In genomic region chr1:127735356-127735755, GRCm38 (mm10) we compare ENCODE assay signal across 20 mouse cellular contexts. TPM values are rescaled to one million over a fixed set of nuclear protein-coding genes. Genes with fewer than 3 reads are reported as not detected.
DNase-seq lines count a peak whose midpoint lies in the region; ATAC-seq and TF ChIP-seq lines count a peak whose summit lies in the region.
"Had no signal": no experiment of that assay in that cellular context is flagged by ENCODE, and none has a peak within 500 bp of the region (broad histone marks: within the 10 kb centered on the region; RNA-seq: fewer than 3 reads in every experiment).

No protein-coding gene starts in this region.

- H3K27ac ChIP-seq in kidney, adult 2 months (ENCODE audit: insufficient read depth, low read depth, low read length) = peak overlapping the region; percentile 69
- H3K27ac ChIP-seq in lung, postnatal 0 days (ENCODE audit: low read length) = no peak overlapping the region
- 0 out of 2 replicates have a peak overlapping the region, but pooled peaks have one; percentile 25 for H3K27ac ChIP-seq in kidney, embryonic 16.5 days (ENCODE audit: low read length)
- H3K27ac ChIP-seq: embryonic facial prominence, embryonic 10.5 days; forebrain, embryonic 13.5 days; hindbrain, embryonic 10.5 days had no signal

- TF ChIP-seq EP300 in lung, postnatal 0 days (IDR thresholded peaks at IDR 0.05) = no peak

- no peaks in the 10 kb centered on the region for H3K27me3 ChIP-seq in kidney, adult 2 months (replicated peaks; ENCODE audit: control insufficient read depth, insufficient read depth, low read length)
- no peaks in the 10 kb centered on the region for H3K27me3 ChIP-seq in lung, postnatal 0 days (replicated peaks; ENCODE audit: insufficient read depth, low read length)
- H3K27me3 ChIP-seq in kidney, embryonic 16.5 days (ENCODE audit: insufficient read depth, low read length) = no peaks in the 10 kb centered on the region
- H3K27me3 ChIP-seq: forebrain, embryonic 13.5 days; heart, embryonic 12.5 days had no signal

- peaks cover 10% of the 10 kb centered on the region; the same call in 1 of the 2 replicates for H3K4me1 ChIP-seq in kidney, adult 2 months (ENCODE audit: control insufficient read depth, insufficient read depth, low read length)
- no peaks in the 10 kb centered on the region for H3K4me1 ChIP-seq in lung, postnatal 0 days (ENCODE audit: insufficient read depth, low read depth, low read length)
- no peaks in the 10 kb centered on the region for H3K4me1 ChIP-seq in kidney, embryonic 16.5 days (ENCODE audit: insufficient read depth, low read length)
- H3K4me1 ChIP-seq: forebrain, embryonic 13.5 days had no signal

- ATAC-seq in lung, postnatal 0 days = no peak
- ATAC-seq in kidney, embryonic 16.5 days (ENCODE audit: low FRiP score, low TSS enrichment) = peak; percentile 42; the same call in 1 of the 2 replicates
- ATAC-seq: CD4-positive, CD25-positive, alpha-beta regulatory T cell, adult 4 months; forebrain, embryonic 13.5 days; forebrain, postnatal 0 days had no signal

- no peak overlapping the region for H3K4me3 ChIP-seq in kidney, adult 2 months (ENCODE audit: insufficient read depth, low read depth, low read length)
- no peak overlapping the region for H3K4me3 ChIP-seq in lung, postnatal 0 days (ENCODE audit: low read depth, low read length)
- H3K4me3 ChIP-seq in kidney, embryonic 16.5 days (ENCODE audit: low read length) = no peak overlapping the region
- H3K4me3 ChIP-seq: embryonic facial prominence, embryonic 10.5 days; forebrain, embryonic 13.5 days; heart, embryonic 12.5 days; hindbrain, embryonic 10.5 days had no signal

- no peaks in the 10 kb centered on the region for H3K9me3 ChIP-seq in lung, postnatal 0 days (ENCODE audit: low read length)
- H3K9me3 ChIP-seq in kidney, embryonic 16.5 days (ENCODE audit: low read length) = no peaks in the 10 kb centered on the region
- H3K9me3 ChIP-seq: embryonic facial prominence, embryonic 10.5 days; forebrain, embryonic 13.5 days; G1E; heart, embryonic 12.5 days; hindbrain, embryonic 10.5 days had no signal

- H3K36me3 ChIP-seq in kidney, adult 2 months (ENCODE audit: control insufficient read depth, insufficient read depth, low read length) = no peaks in the 10 kb centered on the region
- no peaks in the 10 kb centered on the region for H3K36me3 ChIP-seq in lung, postnatal 0 days (ENCODE audit: insufficient read depth, low read length)
- H3K36me3 ChIP-seq in kidney, embryonic 16.5 days (ENCODE audit: insufficient read depth, low read length) = no peaks in the 10 kb centered on the region
- H3K36me3 ChIP-seq: embryonic facial prominence, embryonic 10.5 days; G1E; heart, embryonic 12.5 days; hindbrain, embryonic 10.5 days had no signal

- DNase-seq in kidney, adult 2 months = peak; percentile 84
- DNase-seq in kidney, postnatal 4 days = no peak
- DNase-seq in lung, postnatal 0 days (ENCODE audit: low spot score) = peak; percentile 33
- no peak for DNase-seq in lung, postnatal 25 days (ENCODE audit: low spot score)
- no peak for DNase-seq in retina, embryonic 14.5 days (ENCODE audit: low spot score)
- DNase-seq in thymus, postnatal 14 days = no peak
- DNase-seq: adrenal gland, adult 8-10 months; adrenal gland, postnatal 36 days; cerebellum, adult 2 months; cerebellum, postnatal 10 days; forebrain, postnatal 0 days; gastrocnemius, postnatal 14 days had no signal

- H3K9ac ChIP-seq in lung, postnatal 0 days (replicated peaks; ENCODE audit: low read depth) = no peak overlapping the region
- H3K9ac ChIP-seq in kidney, embryonic 16.5 days (replicated peaks; ENCODE audit: low read length) = no peak overlapping the region
- H3K9ac ChIP-seq: forebrain, embryonic 13.5 days; forebrain, postnatal 0 days; heart, embryonic 12.5 days had no signal

- TF ChIP-seq POLR2A in kidney, adult 2 months (IDR thresholded peaks at IDR 0.05; ENCODE audit: low read depth, low read length) = no peak

- no peak for TF ChIP-seq CTCF in kidney, adult 2 months (conservative IDR thresholded peaks at IDR 0.05; ENCODE audit: insufficient read depth, insufficient read length, low read depth, low read length)
- no peak for TF ChIP-seq CTCF in lung, postnatal 0 days (IDR thresholded peaks at IDR 0.05)

- 12% methylated on average over 3 of the region's 3 CpGs for WGBS in kidney, adult 2 months
- 23% methylated on average over 3 of the region's 3 CpGs for WGBS in lung, postnatal 0 days
- WGBS in kidney, embryonic 16.5 days = 18% methylated on average over 3 of the region's 3 CpGs

- H3K4me2 ChIP-seq in lung, postnatal 0 days (replicated peaks; ENCODE audit: low read depth, low read length) = no peak overlapping the region
- H3K4me2 ChIP-seq in kidney, embryonic 16.5 days (replicated peaks; ENCODE audit: low read depth, low read length) = no peak overlapping the region
- H3K4me2 ChIP-seq: forebrain, embryonic 13.5 days; heart, embryonic 12.5 days had no signal

RNA-seq across cellular contexts. Expression of gene Acmsd, which starts 6.1 kb away (rescaled TPM):
- 67.8 and 81.0 TPM in 2 replicates for polyA plus RNA-seq in kidney, adult 2 months (2012; rRNA removed)
- 0.21 and 0.44 TPM in 2 replicates for polyA plus RNA-seq in lung, postnatal 0 days (2015; fragmentation: Nextera tagmentation; extraction: Ambion mirVana)
- 2.0 and 3.2 TPM in 2 replicates for polyA plus RNA-seq in kidney, embryonic 16.5 days (2015; fragmentation: Nextera tagmentation; extraction: Ambion mirVana)
- polyA plus RNA-seq: forebrain, embryonic 13.5 days; forebrain, postnatal 0 days; gonadal fat pad, adult 2 months had no signal

RNA-seq across cellular contexts. Expression of gene Ccnt2, which starts 38.6 kb away (rescaled TPM):
- 12.7 and 14.7 TPM in 2 replicates for polyA plus RNA-seq in kidney, adult 2 months (2012; rRNA removed)
- polyA plus RNA-seq in lung, postnatal 0 days (2015; fragmentation: Nextera tagmentation; extraction: Ambion mirVana) = 43.7 and 54.7 TPM in 2 replicates
- polyA plus RNA-seq in kidney, embryonic 16.5 days (2015; fragmentation: Nextera tagmentation; extraction: Ambion mirVana) = 76.9 and 88.9 TPM in 2 replicates

RNA-seq across cellular contexts. Expression of gene Tmem163, which starts 56.0 kb away (rescaled TPM):
- polyA plus RNA-seq in kidney, adult 2 months (2012; rRNA removed) = 2.5 TPM in 2 replicates
- polyA plus RNA-seq in lung, postnatal 0 days (2015; fragmentation: Nextera tagmentation; extraction: Ambion mirVana) = 19.6 and 20.0 TPM in 2 replicates
- 0.99 and 1.7 TPM in 2 replicates for polyA plus RNA-seq in kidney, embryonic 16.5 days (2015; fragmentation: Nextera tagmentation; extraction: Ambion mirVana)
- polyA plus RNA-seq: G1E had no signal

Comparison
In these comparisons a context has a peak if more than half of its experiments do, and no peak if none do; other contexts are left out.
1. DNase-seq: peak in kidney, adult 2 months (single experiment) and lung, postnatal 0 days (single experiment); none in kidney, postnatal 4 days (0 of 2), lung, postnatal 25 days (single experiment), retina, embryonic 14.5 days (single experiment) and thymus, postnatal 14 days (single experiment).
2. RNA of gene Acmsd, which starts 6.1 kb away (polyA plus RNA-seq): 67.8 to 81.0 TPM in kidney, adult 2 months; 2.0 to 3.2 TPM in kidney, embryonic 16.5 days and 0.21 to 0.44 TPM in lung, postnatal 0 days; every median in the first group is over 10 times any median in the second.